Mouse (Mus musculus) T-helper 17 cell (primary cell): ENCODE results near the gene Gm45713.
"Not testable (repeated sequence)": the region's sequence is repeated elsewhere in the genome, so short reads cannot be mapped to it uniquely, and the experiment has no call there.

Experiments used
- in situ Hi-C, 2 experiments: fragments of 300-600 bp; cut with MboI, MseI; formaldehyde crosslinking; loops; 1 replicate in 1 of 2; 2 replicates in 1 of 2; pipeline ENCODE4 v1.15.1; 2025; ENCODE audit warnings: high pct_unique_total_duplicates in 2 of 2

Gene Gm45713

GRCm38 (mm10) chr7:45124224-45125143 lies 11.5 kb downstream of the Gm45713 start, which contains the start of gene Rps11:
Gene Rps11 (minus strand): TSS chr7:45124439.
- in situ Hi-C loops = loop anchor here in 1 of 2 experiments (5.0 kb wide), 1 partner anchor 272 kb away; no protein-coding TSS in a partner anchor

- in situ Hi-C loops = loop anchor here in 1 of 2 experiments (5.0 kb wide), 1 partner anchor 271 kb away; no protein-coding TSS in a partner anchor
These were observed 12.9 kb downstream of the Gm45713 start for GRCm38 (mm10) chr7:45123186-45123570.

DNA sequence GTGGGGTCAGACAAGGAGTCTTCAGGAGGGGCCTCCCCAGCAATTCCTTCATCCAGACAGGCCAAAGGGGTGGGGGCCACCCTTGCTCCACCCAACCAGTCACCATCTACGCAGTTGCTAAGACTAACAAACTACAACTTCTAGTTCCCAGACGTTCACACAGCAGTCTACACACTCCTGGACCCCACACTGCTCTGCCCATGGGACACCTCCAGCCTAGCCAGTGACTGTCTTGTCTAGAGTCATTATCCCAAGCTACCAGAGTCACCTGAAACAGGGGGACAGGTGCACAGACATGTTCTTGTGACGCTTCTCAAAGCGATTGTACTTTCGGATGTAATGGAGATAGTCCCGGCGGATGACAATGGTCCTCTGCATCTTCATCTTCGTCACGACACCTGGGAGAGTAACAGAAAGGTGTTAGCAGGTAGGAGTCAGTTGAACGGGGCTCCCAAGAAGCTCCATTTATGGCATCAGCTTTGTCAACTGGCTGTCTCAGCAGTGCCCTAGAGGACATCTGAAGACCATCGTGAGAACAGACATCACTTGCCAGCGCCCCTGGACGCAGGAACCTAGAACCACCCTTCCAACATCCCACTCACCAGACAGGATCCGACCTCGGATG lies 13.4 kb downstream of the Gm45713 start:
- in situ Hi-C loops = loop anchor here in 1 of 2 experiments (5.0 kb wide), 1 partner anchor 270 kb away; no protein-coding TSS in a partner anchor

GRCm38 (mm10) chr7:45121966-45122365 lies 14.1 kb downstream of the Gm45713 start:
- in situ Hi-C loops = loop anchor here in 1 of 2 experiments (5.0 kb wide), 1 partner anchor 270 kb away; no protein-coding TSS in a partner anchor

DNA sequence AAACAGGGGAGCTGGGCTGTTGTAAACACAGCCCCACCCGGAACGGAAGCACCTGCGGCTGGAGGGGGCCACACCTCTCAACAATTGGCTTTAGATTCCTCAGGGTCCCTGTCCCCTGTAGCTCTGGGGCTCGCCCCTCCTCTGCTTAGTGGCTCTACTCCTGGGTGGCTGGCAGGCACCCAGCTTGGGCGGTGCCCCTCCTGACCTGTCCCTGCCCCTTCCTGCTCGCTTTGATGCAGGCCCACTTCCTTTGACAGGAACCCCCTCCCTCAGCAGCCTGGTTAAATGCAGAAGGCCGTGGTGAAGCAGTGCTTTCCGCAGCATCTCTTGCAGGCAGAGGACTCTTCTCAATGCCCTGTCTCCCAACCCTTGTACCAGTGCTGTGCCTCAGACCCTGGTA lies 14.6 kb downstream of the Gm45713 start:
- in situ Hi-C loops = loop anchor here in 1 of 2 experiments (5.0 kb wide), 1 partner anchor 269 kb away; no protein-coding TSS in a partner anchor

DNA sequence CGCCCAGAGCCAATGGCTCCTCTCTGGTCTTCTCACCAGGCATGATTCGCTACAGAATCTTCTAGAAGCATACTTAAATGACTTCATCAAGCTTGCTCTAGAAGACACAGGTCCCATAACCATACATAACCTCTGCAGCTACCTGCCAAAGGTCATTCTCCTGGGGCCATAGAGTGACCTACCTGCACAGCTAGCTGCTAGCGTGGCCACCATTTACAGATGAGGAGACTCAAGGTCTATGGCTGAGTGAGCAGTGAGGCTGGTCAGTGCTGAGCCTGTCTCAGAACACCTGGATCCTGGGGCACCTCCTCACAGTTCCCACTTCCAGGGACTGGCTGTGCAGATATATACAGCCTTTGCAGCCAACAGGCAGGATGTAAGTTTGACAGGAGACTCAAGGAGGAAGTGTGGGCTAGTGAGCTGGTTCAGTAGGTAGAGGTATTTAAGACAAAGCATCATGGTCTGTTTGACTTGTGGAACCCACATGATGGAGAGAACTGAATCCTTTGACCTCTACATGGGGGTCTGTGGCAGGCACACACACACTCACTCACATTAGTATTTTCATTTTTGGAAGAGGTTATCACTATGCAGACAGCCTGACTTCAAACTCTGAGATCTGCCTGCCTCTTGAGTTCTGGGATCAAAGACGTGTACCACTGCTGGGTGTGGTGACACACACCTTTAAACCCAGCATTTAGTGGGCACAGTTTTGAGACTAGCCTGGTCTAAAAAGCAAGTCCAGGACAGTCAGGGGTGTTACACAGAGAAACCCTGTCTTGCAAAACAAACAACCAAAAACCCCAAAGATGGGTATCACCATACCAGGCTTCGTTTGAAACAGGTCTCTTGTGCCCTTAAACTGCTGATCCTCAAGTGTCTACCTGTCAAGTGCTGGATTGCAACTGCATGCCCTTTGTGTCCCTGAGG lies 16.0 kb downstream of the Gm45713 start:
- in situ Hi-C loops = loop anchor here in 1 of 2 experiments (5.0 kb wide), 1 partner anchor 268 kb away; no protein-coding TSS in a partner anchor

DNA sequence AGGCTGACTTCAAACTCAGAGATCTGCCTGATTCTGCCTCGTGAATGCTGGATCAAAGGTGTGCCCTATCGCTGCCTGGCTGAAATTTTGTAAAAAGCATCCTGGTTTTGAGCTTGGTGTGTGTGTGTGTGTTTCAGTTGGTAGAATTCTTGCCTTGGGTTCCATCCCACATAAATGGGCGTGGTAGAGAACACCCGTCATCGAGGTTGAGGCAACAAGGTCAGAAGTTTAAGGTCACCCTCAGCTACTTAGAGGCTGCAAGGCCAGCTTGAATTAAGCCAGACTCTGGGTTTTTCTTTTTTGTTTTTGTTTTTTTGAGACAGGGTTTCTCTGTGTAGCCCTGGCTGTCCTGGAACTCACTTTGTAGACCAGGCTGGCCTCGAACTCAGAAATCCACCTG lies 17.7 kb downstream of the Gm45713 start:
- in situ Hi-C loops = no loop called here

GRCm38 (mm10) chr7:45117566-45117965 lies 18.5 kb downstream of the Gm45713 start:
- in situ Hi-C loops = no loop called here

DNA sequence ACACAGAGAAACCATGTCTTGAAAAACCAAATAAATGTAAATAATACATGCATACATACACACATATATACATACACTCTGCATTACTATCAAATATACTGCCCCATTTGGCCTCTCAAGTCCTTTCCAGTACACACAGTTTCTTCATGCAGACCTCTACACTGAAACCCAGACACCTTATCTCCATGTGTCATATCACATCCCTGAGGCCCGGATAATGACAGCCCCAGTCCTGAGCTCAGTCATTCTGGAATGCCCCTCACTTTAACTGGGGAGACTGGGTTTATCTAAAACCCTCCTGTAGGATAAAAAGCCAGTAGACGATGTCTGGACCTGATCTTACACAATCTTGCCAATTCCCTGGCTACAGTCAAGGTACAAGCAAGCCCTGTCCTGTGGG lies 22.6 kb downstream of the Gm45713 start:
- in situ Hi-C loops = no loop called here

DNA sequence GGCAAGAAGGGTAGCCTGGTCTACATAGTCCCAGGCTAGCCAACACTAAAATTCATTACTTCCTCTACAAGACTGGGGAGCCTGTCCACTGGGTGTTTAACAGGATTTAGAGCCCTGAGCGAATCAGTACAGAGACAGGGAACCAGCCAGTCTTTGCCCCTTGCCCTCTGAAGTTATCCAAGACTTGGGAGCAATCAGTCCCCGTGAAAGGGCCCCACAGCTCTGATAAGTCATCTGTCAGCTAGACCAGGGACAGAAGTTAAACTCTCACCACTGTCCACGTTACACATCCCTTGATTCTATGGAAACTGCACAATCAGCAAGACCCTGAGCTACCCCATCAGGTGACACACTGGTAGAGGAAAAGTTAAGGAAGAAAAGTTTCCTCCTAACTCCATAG lies 23.5 kb downstream of the Gm45713 start:
- in situ Hi-C loops = no loop called here

GRCm38 (mm10) chr7:45111940-45112339 lies 24.1 kb downstream of the Gm45713 start:
- in situ Hi-C loops = no loop called here

- in situ Hi-C loops = not testable (repeated sequence)
These were observed 25.9 kb downstream of the Gm45713 start for GRCm38 (mm10) chr7:45110089-45110488.

GRCm38 (mm10) chr7:45107052-45107645 lies 28.9 kb downstream of the Gm45713 start:
- in situ Hi-C loops = no loop called here

DNA sequence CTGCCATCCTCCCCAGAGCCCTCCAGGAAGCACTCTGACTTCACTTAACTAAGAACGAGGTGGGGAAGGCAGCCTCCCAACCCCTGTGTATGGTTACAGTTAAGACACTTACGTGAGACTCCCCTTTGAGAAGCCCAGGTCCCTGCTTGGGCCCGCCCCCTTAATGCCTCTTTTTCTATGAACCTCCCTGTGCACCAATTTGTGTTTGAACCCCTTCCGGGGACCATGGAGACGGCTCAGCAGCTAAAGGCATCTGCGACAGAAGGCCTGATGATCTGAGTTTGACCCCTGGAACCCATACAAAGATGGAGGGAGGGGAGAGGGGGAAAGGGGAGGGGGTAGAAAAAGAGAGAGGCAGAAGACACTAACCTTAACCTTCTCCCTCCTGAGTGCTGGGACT lies 29.6 kb downstream of the Gm45713 start:
- in situ Hi-C loops = no loop called here

DNA sequence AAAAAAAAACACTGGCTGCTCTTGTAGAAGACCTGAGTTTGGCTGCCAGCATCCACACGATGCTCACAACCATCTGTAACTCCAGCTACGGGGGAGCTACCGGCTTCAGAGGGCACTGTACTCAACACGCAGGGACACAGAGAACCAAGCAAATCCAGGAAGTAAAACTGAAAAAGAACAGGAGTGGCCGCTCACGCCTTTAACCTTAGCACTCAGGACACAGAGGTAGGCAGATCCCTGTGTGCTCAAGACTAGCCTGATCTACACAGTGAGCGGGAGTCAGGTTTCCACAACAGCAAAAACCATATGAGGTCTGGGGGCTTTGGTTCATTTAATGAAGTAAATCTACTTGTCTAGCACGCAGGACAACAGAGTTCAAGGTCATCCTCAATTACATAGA lies 30.5 kb downstream of the Gm45713 start:
- in situ Hi-C loops = no loop called here

DNA sequence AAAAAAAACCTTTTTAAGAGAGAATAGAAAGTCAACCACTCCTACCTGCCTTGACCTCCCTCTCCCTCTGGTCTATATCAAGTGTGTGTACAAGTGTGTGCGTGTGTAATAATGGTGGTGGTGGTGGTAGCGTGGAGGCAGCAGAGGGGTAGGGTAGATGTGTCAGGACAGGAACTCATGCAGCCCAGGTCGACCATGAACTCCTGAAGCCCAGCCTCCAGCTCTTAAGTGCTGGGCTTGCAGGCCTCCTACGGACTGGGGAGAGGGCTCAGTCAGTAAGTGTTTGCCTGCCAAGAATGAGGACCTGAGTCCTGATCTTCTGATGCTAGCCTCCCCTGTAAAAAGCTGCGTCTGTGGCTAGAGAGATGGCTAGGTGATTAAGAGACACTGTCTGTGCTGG lies 31.1 kb downstream of the Gm45713 start:
- in situ Hi-C loops = no loop called here

DNA sequence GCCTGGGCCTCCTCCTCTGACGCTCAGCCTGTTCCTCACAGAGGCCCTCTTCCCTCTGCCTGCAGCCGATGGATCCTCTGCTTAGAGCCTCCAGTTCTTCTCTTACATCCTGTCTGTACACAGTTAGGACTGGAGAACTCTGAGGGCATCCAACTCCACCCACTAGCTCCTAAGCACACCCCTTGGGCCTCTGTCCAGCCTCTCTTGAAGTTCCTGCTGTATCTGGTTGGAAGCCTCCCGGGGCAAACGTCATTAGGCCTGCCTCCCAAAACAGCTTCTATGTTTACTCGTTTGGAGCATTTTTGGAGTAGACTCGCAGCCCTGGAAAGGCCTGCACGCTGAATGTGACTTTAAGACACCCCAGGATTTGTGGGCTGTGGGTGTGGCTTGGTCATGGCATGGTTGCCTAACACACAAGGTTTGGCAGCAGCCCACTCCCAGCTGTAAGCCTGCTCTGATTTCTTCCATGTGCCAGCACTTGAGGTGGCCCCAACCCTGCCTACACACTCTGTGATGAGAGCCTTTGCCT lies 32.3 kb downstream of the Gm45713 start, which contains the start of gene Fcgrt:
Gene Fcgrt, minus strand, starts transcription at position 200 of the 529 bp plus-strand sequence.
- in situ Hi-C loops = no loop called here

DNA sequence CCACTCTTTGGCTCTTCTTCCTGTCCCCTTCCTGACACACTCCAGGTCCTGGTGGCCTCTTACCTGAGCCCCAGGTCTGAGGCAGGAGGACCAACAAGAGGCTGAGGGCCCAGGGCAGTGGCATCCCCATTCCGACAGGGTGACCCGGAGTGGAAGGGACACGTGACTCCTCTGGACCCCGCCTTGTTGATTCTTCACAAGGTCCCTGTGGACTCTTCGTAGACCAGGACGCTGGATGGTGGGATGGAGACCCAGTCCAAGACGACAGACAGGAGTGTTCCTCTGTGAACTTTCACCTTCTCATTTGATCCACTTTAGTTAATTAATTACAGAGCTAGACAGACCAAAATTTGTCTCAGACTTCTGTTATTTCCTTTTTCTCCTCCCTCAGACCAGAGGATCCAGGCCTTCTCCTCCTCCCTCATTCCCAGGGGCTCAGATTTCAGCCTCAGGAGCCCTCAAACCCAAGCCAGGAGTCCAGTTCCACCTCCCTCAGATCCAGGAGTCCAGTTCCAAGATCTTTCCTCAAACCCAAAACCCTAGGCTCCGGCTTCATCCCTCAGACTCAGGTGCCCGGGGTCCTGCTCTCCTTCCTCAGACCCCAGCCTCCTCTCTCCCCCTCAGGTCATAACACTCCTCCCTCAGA lies 33.0 kb downstream of the Gm45713 start:
- in situ Hi-C loops = no loop called here

GRCm38 (mm10) chr7:45102441-45102840 lies 33.6 kb downstream of the Gm45713 start:
- in situ Hi-C loops = no loop called here

DNA sequence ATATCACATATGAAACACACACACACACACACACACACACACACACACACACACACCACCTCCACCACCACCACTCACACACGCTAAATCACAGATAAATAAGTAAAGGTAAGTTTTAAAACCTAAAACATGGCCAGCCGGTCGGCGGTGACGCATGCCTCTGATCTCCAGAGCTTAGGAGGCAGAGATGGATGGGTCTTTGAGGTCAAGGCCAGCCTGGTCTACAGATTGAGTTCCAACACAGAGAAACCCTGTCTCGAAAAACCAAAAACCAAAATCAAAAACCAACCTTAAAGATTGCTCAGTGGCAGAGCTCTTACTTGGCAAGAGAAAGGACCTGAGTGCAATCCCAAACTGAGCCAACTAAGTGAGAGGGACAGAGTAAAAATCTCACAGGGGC lies 36.0 kb downstream of the Gm45713 start:
- in situ Hi-C loops = no loop called here
